Mouse (Mus musculus) G1E (cell line): ENCODE data around the gene Pwwp2b. TPM values are rescaled to one million over a fixed set of nuclear protein-coding genes. Genes with fewer than 3 reads are reported as not detected.

Experiments
- ATAC-seq: 2 replicates; pipeline ENCODE4 v1.8.0; 2016; ENCODE audit warnings: mild to moderate bottlenecking; ENCODE audit not compliant: insufficient number of reproducible peaks, poor library complexity, low FRiP score, severe bottlenecking; ENCODE audit errors: extremely low read depth
- DNase-seq: peaks from one replicate; pipeline ENCODE4 v3.0.0; 2012; ENCODE audit warnings: low spot score
- H3K27me3 ChIP-seq: 2 replicates; pipeline ENCODE4 v1.6.1; 2012; ENCODE audit warnings: mild to moderate bottlenecking, low read length, inconsistent platforms; ENCODE audit not compliant: insufficient read depth
- H3K36me3 ChIP-seq: replicated peaks from 2 replicates; pipeline ENCODE3; 2012; ENCODE audit warnings: mild to moderate bottlenecking, inconsistent platforms
- H3K4me1 ChIP-seq: 2 replicates; pipeline ENCODE4 v1.6.1; 2012; ENCODE audit warnings: low read depth, low read length, inconsistent platforms, mixed read lengths; ENCODE audit not compliant: insufficient read depth
- H3K4me3 ChIP-seq: 2 replicates; pipeline ENCODE4 v1.5.1; 2012; ENCODE audit warnings: low read depth, mild to moderate bottlenecking, inconsistent platforms, low read length, moderate library complexity, mixed read lengths
- H3K9me3 ChIP-seq: replicated peaks from 2 replicates; pipeline ENCODE4 v1.6.1; 2012; ENCODE audit warnings: inconsistent platforms
- CTCF ChIP-seq: IDR thresholded peaks from 2 replicates; pipeline ENCODE4 v1.5.1; 2012; ENCODE audit warnings: low read depth, low read length, inconsistent platforms, mixed read lengths
- GATA1 ChIP-seq: IDR thresholded peaks from 2 replicates; pipeline ENCODE4 v1.6.1; 2012; ENCODE audit warnings: borderline replicate concordance, low read length, inconsistent platforms, mixed read lengths
- GATA2 ChIP-seq: IDR thresholded peaks from 2 replicates; pipeline ENCODE4 v1.6.1; 2012; ENCODE audit warnings: low read depth, low read length, inconsistent platforms, borderline replicate concordance
- POLR2AphosphoS5 ChIP-seq: IDR thresholded peaks from 2 replicates; pipeline ENCODE4 v1.6.1; 2012; ENCODE audit warnings: low read depth, low read length, inconsistent platforms; ENCODE audit not compliant: insufficient replicate concordance
- TAL1 ChIP-seq: conservative IDR thresholded peaks from 2 replicates; pipeline ENCODE4 v1.6.1; 2012; ENCODE audit warnings: low read depth, low read length, inconsistent platforms, mixed read lengths
- polyA plus RNA-seq: library from polyadenylated mRNA; stranded (reverse); fragments of >175 nt; gene quantifications from 2 replicates; pipeline ENCODE4 v1.2.3, GENCODE M21; 2012
- total RNA-seq, 2 experiments: library from RNA; stranded (forward) in 1 of 2; stranded (reverse) in 1 of 2; fragments of 200-1000 nt in 1 of 2; fragments of >200 nt in 1 of 2; fragmentation: Nextera tagmentation in 1 of 2; gene quantifications; 2 replicates each; pipeline ENCODE4 v1.2.3; 2014 to 2017

Gene Pwwp2b
- total and polyA plus RNA-seq, 3 experiments, result 0.01 to 0.05 TPM; not detected in 1

- TF ChIP-seq POLR2AphosphoS5 (no peak), TAL1 (no peak), GATA2 (no peak), GATA1 (no peak), CTCF (no peak)
- H3K27me3 ChIP-seq, result no peaks in the 10 kb centered on the region
Measured at GRCm38 (mm10) chr7:139212754-139213745, 35.2 kb upstream of the Pwwp2b start, which contains the start of the genes Lrrc27 and Stk32c. Gene Lrrc27 (plus strand): TSS chr7:139212988. Gene Stk32c (minus strand): TSS chr7:139213307.

GRCm38 (mm10) chr7:139213751-139214150 is 34.5 kb upstream of the Pwwp2b start:
- no peak for ATAC-seq
- TF ChIP-seq GATA1, result no peak
- H3K36me3 ChIP-seq, result no peaks in the 10 kb centered on the region
- H3K27me3 ChIP-seq, result no peaks in the 10 kb centered on the region
- DNase-seq, result no peak
- H3K9me3 ChIP-seq, result peaks cover 39% of the 10 kb centered on the region
- H3K4me1 ChIP-seq, result peaks cover 6% of the 10 kb centered on the region
- H3K4me3 ChIP-seq, result no peak overlapping the region; the same call in 1 of the 2 replicates

More at GRCm38 (mm10) chr7:139212754-139213745, 35.2 kb upstream of the Pwwp2b start, which contains the start of the genes Lrrc27 and Stk32c:
- Histone ChIP-seq H3K4me3 (peak within 1 kb of the TSS; percentile 73), H3K36me3 (no peaks in the 10 kb centered on the region), H3K9me3 (peaks cover 39% of the 10 kb centered on the region), H3K4me1 (peaks cover 6% of the 10 kb centered on the region)
- DNase-seq, result peak; percentile 74
- peak; percentile 98 for ATAC-seq

- H3K4me1 ChIP-seq, result peaks cover 6% of the 10 kb centered on the region
- ATAC-seq (no peak), DNase-seq (no peak)
- H3K9me3 ChIP-seq, result peaks cover 41% of the 10 kb centered on the region
- no peak for TF ChIP-seq CTCF
- TF ChIP-seq TAL1, result no peak
- TF ChIP-seq POLR2AphosphoS5, result no peak
- TF ChIP-seq GATA1, result no peak
- TF ChIP-seq GATA2, result no peak
- no peaks in the 10 kb centered on the region for H3K36me3 ChIP-seq
- H3K27me3 ChIP-seq, result no peaks in the 10 kb centered on the region
- no peak overlapping the region for H3K4me3 ChIP-seq
Measured at GRCm38 (mm10) chr7:139214160-139214559, 34.1 kb upstream of the Pwwp2b start.

GRCm38 (mm10) chr7:139214596-139215340 is 33.5 kb upstream of the Pwwp2b start:
- Histone ChIP-seq H3K4me1 (peaks cover 6% of the 10 kb centered on the region), H3K9me3 (peaks cover 43% of the 10 kb centered on the region), H3K36me3 (no peaks in the 10 kb centered on the region), H3K27me3 (peaks cover 2% of the 10 kb centered on the region; the same call in 1 of the 2 replicates), H3K4me3 (no peak overlapping the region)
- TF ChIP-seq POLR2AphosphoS5, result no peak
- TF ChIP-seq GATA1, result no peak
- no peak for TF ChIP-seq GATA2
- TF ChIP-seq TAL1, result no peak
- TF ChIP-seq CTCF, result no peak
- no peak for DNase-seq
- no peak for ATAC-seq

- Histone ChIP-seq H3K9me3 (peaks cover 42% of the 10 kb centered on the region), H3K27me3 (peaks cover 2% of the 10 kb centered on the region; the same call in 1 of the 2 replicates), H3K4me3 (no peak overlapping the region), H3K36me3 (no peaks in the 10 kb centered on the region), H3K4me1 (peaks cover 6% of the 10 kb centered on the region)
- DNase-seq (no peak), ATAC-seq (no peak)
- TF ChIP-seq GATA2, result no peak
- no peak for TF ChIP-seq POLR2AphosphoS5
- no peak for TF ChIP-seq CTCF
- no peak for TF ChIP-seq GATA1
- no peak for TF ChIP-seq TAL1
Measured at GRCm38 (mm10) chr7:139215516-139215915, 32.8 kb upstream of the Pwwp2b start.

- H3K36me3 ChIP-seq, result no peaks in the 10 kb centered on the region
- no peak for DNase-seq
- peaks cover 42% of the 10 kb centered on the region for H3K9me3 ChIP-seq
- no peak for ATAC-seq
- H3K27me3 ChIP-seq, result peaks cover 2% of the 10 kb centered on the region; the same call in 1 of the 2 replicates
- TF ChIP-seq POLR2AphosphoS5, result no peak
- peaks cover 6% of the 10 kb centered on the region for H3K4me1 ChIP-seq
- H3K4me3 ChIP-seq, result no peak overlapping the region
Measured at GRCm38 (mm10) chr7:139215946-139216345, 32.3 kb upstream of the Pwwp2b start.
